Mouse (Mus musculus): Measurements from ENCODE around the gene Kbtbd13. TPM values are rescaled to one million over a fixed set of nuclear protein-coding genes. Genes with fewer than 3 reads are reported as not detected.
"Not testable (repeated sequence)": the region's sequence is repeated elsewhere in the genome, so short reads cannot be mapped to it uniquely, and the experiment has no call there.

Kbtbd13 gene
- total and polyA plus RNA-seq, 3 experiments, result 0.44 to 0.97 TPM; not detected in 1

- DNase-seq, result no peak
These were observed 38.2 kb downstream of the Kbtbd13 start for GRCm38 (mm10) chr9:65353251-65353650.

- DNase-seq, result no peak
These were observed 44.2 kb downstream of the Kbtbd13 start for GRCm38 (mm10) chr9:65347112-65347850.

DNA sequence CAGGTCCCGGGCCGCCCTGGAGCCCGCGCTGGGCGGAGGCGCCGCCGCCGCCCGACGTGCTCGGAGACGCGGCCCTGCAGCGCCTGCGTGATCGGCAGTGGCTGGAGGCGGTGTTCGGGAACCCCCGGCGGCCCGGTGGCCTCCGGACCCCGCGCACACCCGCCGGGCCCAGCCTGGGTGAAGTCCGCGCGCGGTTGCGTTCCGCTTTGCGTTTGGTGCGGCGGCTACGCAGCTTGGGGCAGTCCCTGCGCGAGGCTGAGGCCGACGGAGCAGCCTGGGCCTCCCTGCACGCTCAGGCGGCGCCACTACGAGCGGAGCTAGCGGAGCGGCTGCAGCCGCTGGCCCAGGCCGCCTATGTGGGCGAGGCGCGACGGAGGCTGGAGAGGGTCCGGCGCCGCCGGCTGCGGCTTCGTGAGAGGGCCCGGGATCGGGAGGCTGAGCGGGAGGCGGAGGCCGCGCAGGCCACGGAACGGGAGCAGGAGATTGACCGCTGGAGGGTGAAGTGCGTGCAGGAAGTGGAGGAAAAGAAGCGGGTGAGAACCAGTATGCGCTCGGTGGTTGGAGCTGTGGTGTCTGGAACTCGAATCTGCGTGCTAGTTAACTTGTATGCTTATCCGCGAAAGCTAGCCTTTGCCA, 44.9 kb downstream of the Kbtbd13 start:
- DNase-seq, result peak; percentile 78

GRCm38 (mm10) chr9:65345854-65346475, 45.5 kb downstream of the Kbtbd13 start, which contains the start of gene Pdcd7:
Gene Pdcd7, plus strand, starts transcription at chr9:65346104.
- DNase-seq, result peak; percentile 94

- not testable (repeated sequence) for DNase-seq
These were observed 46.0 kb downstream of the Kbtbd13 start for GRCm38 (mm10) chr9:65345439-65345838.

DNA sequence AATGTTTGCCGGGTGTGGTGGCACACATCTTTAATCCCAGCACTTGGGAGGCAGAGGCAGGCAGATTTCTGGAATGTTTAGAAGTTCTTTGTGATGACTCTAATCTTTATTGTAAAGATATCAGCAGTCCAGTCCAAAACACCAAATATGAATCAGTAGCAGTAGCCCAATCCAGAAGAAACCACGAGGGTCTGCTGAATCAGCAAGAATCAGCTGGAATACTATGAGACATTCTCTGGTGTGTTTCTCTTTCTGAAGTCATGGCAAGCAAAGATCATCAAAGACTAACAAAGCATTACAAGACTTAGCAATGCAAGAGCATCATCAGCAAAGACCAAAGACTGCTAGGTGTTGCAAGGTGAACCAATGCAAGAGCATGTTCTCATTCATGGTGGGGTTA, 51.0 kb downstream of the Kbtbd13 start:
- DNase-seq, result no peak

DNA sequence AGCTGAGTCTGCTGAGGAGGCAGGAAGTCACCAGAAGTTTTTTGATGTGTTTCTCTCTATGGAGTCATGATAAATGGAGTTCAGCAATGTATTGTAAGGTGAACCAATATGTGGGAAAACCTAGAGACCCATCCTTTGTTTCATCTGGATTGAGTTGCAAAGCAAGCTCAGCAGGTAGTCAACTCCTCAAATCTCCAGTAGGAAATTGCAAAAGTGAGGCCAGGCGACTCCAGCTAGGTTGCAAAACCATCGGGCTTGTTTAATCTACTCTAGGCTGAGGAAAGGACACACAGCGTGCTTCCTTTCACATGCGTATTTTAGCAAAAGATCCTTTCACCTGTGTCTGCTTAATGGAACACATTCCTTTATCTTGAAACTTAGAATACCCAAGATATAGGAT, 52.3 kb downstream of the Kbtbd13 start:
- DNase-seq, result no peak

Other genes with a start within 250 kb of the Kbtbd13 start
- 10 to 100 TPM; 13.5 to 22.3 TPM for gene Parp16, start 196.3 kb downstream of the Kbtbd13 start, total RNA-seq (2021)
- gene Parp16, start 196.3 kb downstream of the Kbtbd13 start, polyA plus RNA-seq (2012; rRNA removed), result 41.9 and 49.8 TPM in 2 replicates
- gene Cilp, start 126.5 kb downstream of the Kbtbd13 start, total RNA-seq (2021), result 1 to 10 TPM; 4.6 to 8.5 TPM
- 2.3 and 3.7 TPM in 2 replicates for gene Cilp, start 126.5 kb downstream of the Kbtbd13 start, polyA plus RNA-seq (2012; rRNA removed)
- gene Clpx, start 97.4 kb downstream of the Kbtbd13 start, total RNA-seq (2021), result 10 to 100 TPM; 56.3 to 75.6 TPM
- gene Clpx, start 97.4 kb downstream of the Kbtbd13 start, polyA plus RNA-seq (2012; rRNA removed), result 20.2 and 26.2 TPM in 2 replicates
- 10 to 100 TPM; 14.2 to 16.8 TPM for gene Pdcd7, start 45.5 kb downstream of the Kbtbd13 start, total RNA-seq (2021)
- 22.7 and 31.9 TPM in 2 replicates for gene Pdcd7, start 45.5 kb downstream of the Kbtbd13 start, polyA plus RNA-seq (2012; rRNA removed)
- gene Ubap1l, start 30.6 kb downstream of the Kbtbd13 start, total RNA-seq (2021), result under 1 TPM; 0.45 to 0.84 TPM
- 0.73 and 1.3 TPM in 2 replicates for gene Ubap1l, start 30.6 kb downstream of the Kbtbd13 start, polyA plus RNA-seq (2012; rRNA removed)
- 10 to 100 TPM in 1 of 2 experiments, 1 to 10 TPM in 1; 7.5 to 20.4 TPM for gene Rasl12, start 6.9 kb upstream of the Kbtbd13 start, total RNA-seq (2021)
- gene Rasl12, start 6.9 kb upstream of the Kbtbd13 start, polyA plus RNA-seq (2012; rRNA removed), result 19.2 and 23.2 TPM in 2 replicates
- gene Slc51b, start 31.3 kb upstream of the Kbtbd13 start, total RNA-seq (2021), result under 1 TPM in 1 of 2 experiments, not detected in 1; 0.43 TPM
- gene Slc51b, start 31.3 kb upstream of the Kbtbd13 start, polyA plus RNA-seq (2012; rRNA removed), result not detected in 2 replicates
- 10 to 100 TPM; 11.0 to 16.6 TPM for gene Mtfmt, start 44.1 kb upstream of the Kbtbd13 start, total RNA-seq (2021)
- gene Mtfmt, start 44.1 kb upstream of the Kbtbd13 start, polyA plus RNA-seq (2012; rRNA removed), result 6.5 and 7.0 TPM in 2 replicates
- gene Spg21, start 69.3 kb upstream of the Kbtbd13 start, total RNA-seq (2021), result 10 to 100 TPM; 47.7 to 73.6 TPM
- gene Spg21, start 69.3 kb upstream of the Kbtbd13 start, polyA plus RNA-seq (2012; rRNA removed), result 16.2 and 22.4 TPM in 2 replicates
- 1 to 10 TPM in 1 of 2 experiments, under 1 TPM in 1; 0.32 to 3.3 TPM for gene Ankdd1a, start 128.5 kb upstream of the Kbtbd13 start, total RNA-seq (2021)
- 0.45 and 0.98 TPM in 2 replicates for gene Ankdd1a, start 128.5 kb upstream of the Kbtbd13 start, polyA plus RNA-seq (2012; rRNA removed)
- 10 to 100 TPM; 49.9 to 61.0 TPM for gene Plekho2, start 188.4 kb upstream of the Kbtbd13 start, total RNA-seq (2021)
- 48.8 and 61.6 TPM in 2 replicates for gene Plekho2, start 188.4 kb upstream of the Kbtbd13 start, polyA plus RNA-seq (2012; rRNA removed)
- gene Pif1, start 195.5 kb upstream of the Kbtbd13 start, total RNA-seq (2021), result under 1 TPM; 0.29 to 0.45 TPM
- 0.42 and 0.46 TPM in 2 replicates for gene Pif1, start 195.5 kb upstream of the Kbtbd13 start, polyA plus RNA-seq (2012; rRNA removed)
- gene Rbpms2, start 238.0 kb upstream of the Kbtbd13 start, total RNA-seq (2021), result 10 to 100 TPM; 63.1 to 85.0 TPM
- 125 and 154 TPM in 2 replicates for gene Rbpms2, start 238.0 kb upstream of the Kbtbd13 start, polyA plus RNA-seq (2012; rRNA removed)

Data from adrenal gland, adult 2 months (tissue).